19 mouse cellular contexts compared by ENCODE assay signal in genomic region chr13:73432466-73433149, GRCm38 (mm10). TPM values are rescaled to one million over a fixed set of nuclear protein-coding genes. Genes with fewer than 3 reads are reported as not detected.
DNase-seq lines count a peak whose midpoint lies in the region; ATAC-seq and TF ChIP-seq lines count a peak whose summit lies in the region.
"Had no signal": no experiment of that assay in that cellular context is flagged by ENCODE, and none has a peak within 500 bp of the region (broad histone marks: within the 10 kb centered on the region; RNA-seq: fewer than 3 reads in every experiment).

No protein-coding gene starts in this region.

- WGBS in heart, adult 2 months: 62% methylated on average over 7 of the region's 7 CpGs
- WGBS in heart, embryonic 12.5 days: 68% methylated on average over 7 of the region's 7 CpGs
- 80% methylated on average over 7 of the region's 7 CpGs for WGBS in bone marrow, adult 2 months

- no peak overlapping the region for H3K9ac ChIP-seq in heart, adult 2 months (ENCODE audit: low read depth, low read length)
- H3K9ac ChIP-seq in heart, embryonic 12.5 days: no peak overlapping the region
- H3K9ac ChIP-seq: kidney, embryonic 15.5 days; lung, embryonic 15.5 days; midbrain, embryonic 13.5 days; stomach, embryonic 15.5 days had no signal

- no peak for TF ChIP-seq EP300 in heart, adult 2 months (IDR thresholded peaks at IDR 0.05; ENCODE audit: insufficient read depth, low read depth, low read length)

- no peaks in the 10 kb centered on the region for H3K79me2 ChIP-seq in heart, adult 2 months (replicated peaks; ENCODE audit: control insufficient read depth, insufficient read depth, low read length)

- ATAC-seq in heart, embryonic 12.5 days (ENCODE audit: insufficient number of reproducible peaks, low FRiP score): no peak
- ATAC-seq: forebrain, embryonic 16.5 days; hindbrain, embryonic 16.5 days; midbrain, embryonic 13.5 days had no signal

- H3K27me3 ChIP-seq in heart, adult 2 months (ENCODE audit: control insufficient read depth, insufficient read depth, low read length): no peaks in the 10 kb centered on the region
- H3K27me3 ChIP-seq in heart, embryonic 12.5 days (replicated peaks): 0 out of 2 replicates have a peak, but pooled peaks cover 5% of the 10 kb centered on the region
- H3K27me3 ChIP-seq: kidney, embryonic 15.5 days; lung, embryonic 15.5 days; midbrain, embryonic 13.5 days; stomach, embryonic 15.5 days had no signal

- no peak for TF ChIP-seq POLR2A in heart, adult 2 months (IDR thresholded peaks at IDR 0.05; ENCODE audit: insufficient read depth, low read depth, low read length)
- no peak for TF ChIP-seq POLR2A in bone marrow, adult 2 months (IDR thresholded peaks at IDR 0.05; ENCODE audit: borderline replicate concordance, control insufficient read depth, low read depth, low read length)

- no peaks in the 10 kb centered on the region for H3K36me3 ChIP-seq in heart, adult 2 months (ENCODE audit: control insufficient read depth, insufficient read depth, low read length)
- H3K36me3 ChIP-seq in heart, embryonic 12.5 days: no peaks in the 10 kb centered on the region
- H3K36me3 ChIP-seq: kidney, embryonic 15.5 days; lung, embryonic 15.5 days; midbrain, embryonic 13.5 days; stomach, embryonic 15.5 days had no signal

- H3K27ac ChIP-seq in heart, adult 2 months: no peak overlapping the region
- H3K27ac ChIP-seq in heart, embryonic 12.5 days (ENCODE audit: poor library complexity, severe bottlenecking): no peak overlapping the region
- no peak overlapping the region for H3K27ac ChIP-seq in bone marrow, adult 2 months (ENCODE audit: control insufficient read depth, insufficient read depth, low read depth, low read length, poor library complexity)
- H3K27ac ChIP-seq: kidney, embryonic 15.5 days; lung, embryonic 15.5 days; midbrain, embryonic 13.5 days; stomach, embryonic 15.5 days had no signal

- intact Hi-C loops in heart, adult 2 months (cut with DNase I): no loop called here

- no peak overlapping the region for H3K4me2 ChIP-seq in heart, embryonic 12.5 days
- H3K4me2 ChIP-seq: kidney, embryonic 15.5 days; lung, embryonic 15.5 days; midbrain, embryonic 13.5 days; stomach, embryonic 15.5 days had no signal

- peak; percentile 46 for TF ChIP-seq CTCF in heart, adult 2 months (IDR thresholded peaks at IDR 0.05)
- 0 out of 2 replicates have a peak, but pooled peaks have one; percentile 4 for TF ChIP-seq CTCF in bone marrow, adult 2 months (IDR thresholded peaks at IDR 0.05; ENCODE audit: control insufficient read depth, insufficient read depth, low read length)

- DNase-seq in heart, adult 2 months: no peak
- DNase-seq in B cell, adult 2 months: peak; percentile 23 to 35
- peak; percentile 41 for DNase-seq in lung, postnatal 10 days
- DNase-seq in right cerebral cortex, adult 18-20 months: no peak
- DNase-seq in cerebellum, adult 8-10 months: no peak
- no peak for DNase-seq in Muller cell, postnatal 12 days (ENCODE audit: inconsistent ontology term)
- DNase-seq: cerebellum, adult 18-20 months; gastrocnemius, postnatal 25 days; heart, postnatal 14 days; right cerebral cortex, postnatal 4 days; thymus, postnatal 25 days had no signal

- H3K4me3 ChIP-seq in heart, adult 2 months: no peak overlapping the region
- no peak overlapping the region for H3K4me3 ChIP-seq in heart, embryonic 12.5 days
- H3K4me3 ChIP-seq in bone marrow, adult 2 months (replicated peaks; ENCODE audit: control insufficient read depth, low read depth, low read length): no peak overlapping the region
- H3K4me3 ChIP-seq: kidney, embryonic 15.5 days; lung, embryonic 15.5 days; midbrain, embryonic 13.5 days; stomach, embryonic 15.5 days had no signal

- H3K4me1 ChIP-seq in heart, adult 2 months (ENCODE audit: control insufficient read depth, insufficient read depth, low read length): peaks cover 2% of the 10 kb centered on the region; the same call in 1 of the 2 replicates
- H3K4me1 ChIP-seq in heart, embryonic 12.5 days (replicated peaks): peaks cover 6% of the 10 kb centered on the region; the same call in 1 of the 2 replicates
- peaks cover 9% of the 10 kb centered on the region for H3K4me1 ChIP-seq in bone marrow, adult 2 months (ENCODE audit: control insufficient read depth, insufficient read depth, low read length)
- H3K4me1 ChIP-seq: kidney, embryonic 15.5 days; midbrain, embryonic 13.5 days; stomach, embryonic 15.5 days had no signal

- no peaks in the 10 kb centered on the region for H3K9me3 ChIP-seq in heart, embryonic 12.5 days (replicated peaks)
- H3K9me3 ChIP-seq: kidney, embryonic 15.5 days; lung, embryonic 15.5 days; midbrain, embryonic 13.5 days; stomach, embryonic 15.5 days had no signal

RNA-seq across cellular contexts. Expression of gene Lpcat1, which starts 34.4 kb away (rescaled TPM):
- 10 to 100 TPM in 1 of 2 experiments, 1 to 10 TPM in 1; 7.5 to 13.1 TPM for total RNA-seq in heart, adult 2 months (2021)
- polyA plus RNA-seq in heart, adult 2 months (2012; rRNA removed): 11.1 and 17.1 TPM in 2 replicates
- polyA plus RNA-seq in heart, embryonic 12.5 days (2016; fragmentation: Nextera tagmentation; extraction: Ambion mirVana): 24.1 and 25.1 TPM in 2 replicates
- polyA plus RNA-seq in bone marrow, adult 2 months (2011; ENCODE audit: insufficient read depth, insufficient read length, low replicate concordance, missing spikeins): 92.1 and 108 TPM in 2 replicates

Comparison
In these comparisons a context has a peak if more than half of its experiments do, and no peak if none do; other contexts are left out.
1. DNase-seq: peak in B cell, adult 2 months (2 of 2) and lung, postnatal 10 days (single experiment); none in heart, adult 2 months (0 of 2), right cerebral cortex, adult 18-20 months (single experiment), cerebellum, adult 8-10 months (single experiment) and Muller cell, postnatal 12 days (single experiment).